Mouse (Mus musculus) cerebellum, adult 2 months (tissue): ENCODE data around the gene Dtx1. TPM values are rescaled to one million over a fixed set of nuclear protein-coding genes. Genes with fewer than 3 reads are reported as not detected.

Experiments used
- DNase-seq, 2 experiments: peaks; one replicate each; pipeline ENCODE4 v3.0.0; 2021
- H3K27ac ChIP-seq: fragments of 200-500 bp; 2 replicates; pipeline ENCODE4 v1.5.1; 2012; ENCODE audit warnings: low read length, control low read depth, inconsistent platforms; ENCODE audit not compliant: insufficient read depth
- H3K27me3 ChIP-seq: fragments of 200-500 bp; 2 replicates; pipeline ENCODE4 v1.6.1; 2012; ENCODE audit warnings: inconsistent platforms, mild to moderate bottlenecking, low read length, moderate library complexity; ENCODE audit not compliant: control insufficient read depth, insufficient read depth
- H3K4me1 ChIP-seq: fragments of 200-500 bp; 2 replicates; pipeline ENCODE4 v1.6.1; 2011; ENCODE audit warnings: low read length; ENCODE audit not compliant: control insufficient read depth, insufficient read depth
- H3K4me3 ChIP-seq: fragments of 200-500 bp; replicated peaks from 2 replicates; pipeline ENCODE3; 2011; ENCODE audit warnings: mild to moderate bottlenecking, low read depth, low read length, control low read depth; ENCODE audit not compliant: insufficient read depth
- CTCF ChIP-seq: fragments of 200-500 bp; IDR thresholded peaks from 2 replicates; pipeline ENCODE4 v1.5.1; 2011; ENCODE audit warnings: low read depth, mild to moderate bottlenecking, control low read depth, low read length, moderate library complexity, borderline replicate concordance; ENCODE audit not compliant: insufficient read depth
- POLR2A ChIP-seq: fragments of 200-500 bp; IDR thresholded peaks from 2 replicates; pipeline ENCODE4 v1.6.1; 2011; ENCODE audit warnings: low read length, control low read depth, borderline replicate concordance; ENCODE audit not compliant: insufficient read depth
- WGBS: fragments of 180-500 bp; shearing (Covaris S2); methylation state at CpG from one replicate; pipeline ENCODE4 v1.1.7; 2018; 5-methylcytosine and 5-hydroxymethylcytosine counted together
- polyA plus RNA-seq: library from polyadenylated mRNA; depleted of rRNA; stranded (reverse); fragments of >200 nt; gene quantifications from 2 replicates; pipeline ENCODE4 v1.2.3, GENCODE M21; 2012

Dtx1 gene
- polyA plus RNA-seq, 1 experiment: 123 TPM

- Histone ChIP-seq H3K4me1 (peaks cover 17% of the 10 kb centered on the region; the same call in 1 of the 2 replicates), H3K27me3 (no peaks in the 10 kb centered on the region), H3K4me3 (no peak overlapping the region), H3K27ac (no peak overlapping the region)
- DNase-seq: no peak
- TF ChIP-seq CTCF: no peak
- TF ChIP-seq POLR2A: no peak
- 78% methylated on average over 6 of the region's 6 CpGs for WGBS
Observed at GRCm38 (mm10) chr5:120686749-120687483, 24.8 kb downstream of the Dtx1 start.

GRCm38 (mm10) chr5:120685678-120686077 lies 26.0 kb downstream of the Dtx1 start:
- Histone ChIP-seq H3K27ac (no peak overlapping the region), H3K4me3 (no peak overlapping the region), H3K27me3 (no peaks in the 10 kb centered on the region), H3K4me1 (peaks cover 12% of the 10 kb centered on the region; the same call in 1 of the 2 replicates)
- 86% methylated on average over 8 of the region's 8 CpGs for WGBS
- TF ChIP-seq POLR2A: no peak
- no peak for DNase-seq

DNA sequence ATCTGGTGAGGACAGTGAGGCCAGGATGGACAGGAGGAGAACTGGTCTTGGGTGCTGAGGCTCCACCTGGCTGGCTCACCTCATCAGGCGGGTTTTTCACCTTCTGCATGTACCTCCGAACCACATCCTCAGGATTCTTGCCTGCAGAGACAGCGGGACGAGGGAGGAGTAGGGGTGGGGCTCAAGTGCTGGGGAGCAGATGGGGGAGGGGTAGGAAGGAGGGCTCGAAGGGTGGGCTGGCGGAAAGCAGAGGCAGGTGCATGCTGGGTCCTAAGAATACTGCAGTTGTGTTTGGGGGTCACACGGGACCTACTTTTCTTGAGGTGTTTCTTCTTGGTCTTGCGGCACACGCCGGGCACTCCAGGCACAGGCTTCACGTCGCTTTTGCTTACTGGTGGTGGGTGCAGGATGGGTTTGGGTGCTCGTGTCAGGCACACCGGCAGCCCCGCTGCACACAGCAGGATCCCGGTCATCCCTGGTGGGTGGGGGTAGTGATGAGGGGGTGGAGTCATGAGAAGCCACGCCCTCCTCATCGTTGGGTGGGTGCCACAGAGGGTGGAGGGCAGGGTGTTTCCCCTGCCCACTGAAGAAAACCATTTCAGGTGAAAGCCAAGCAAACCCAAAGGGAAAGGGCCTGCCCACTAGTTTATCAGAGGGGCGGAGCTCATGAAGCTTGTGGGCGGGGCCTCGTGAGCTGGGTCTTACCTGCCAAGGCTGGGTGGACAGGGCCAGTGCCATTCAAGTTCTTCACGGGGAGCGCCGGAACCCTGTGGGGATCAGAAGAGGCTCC lies 28.6 kb downstream of the Dtx1 start:
- no peaks in the 10 kb centered on the region for H3K27me3 ChIP-seq
- DNase-seq: peak in 1 of 2 experiments; percentile 8
- H3K27ac ChIP-seq: no peak overlapping the region
- peaks cover 11% of the 10 kb centered on the region; the same call in 1 of the 2 replicates for H3K4me1 ChIP-seq
- 47% methylated on average over 24 of the region's 24 CpGs for WGBS
- TF ChIP-seq CTCF (no peak), POLR2A (no peak)
- no peak overlapping the region for H3K4me3 ChIP-seq

DNA sequence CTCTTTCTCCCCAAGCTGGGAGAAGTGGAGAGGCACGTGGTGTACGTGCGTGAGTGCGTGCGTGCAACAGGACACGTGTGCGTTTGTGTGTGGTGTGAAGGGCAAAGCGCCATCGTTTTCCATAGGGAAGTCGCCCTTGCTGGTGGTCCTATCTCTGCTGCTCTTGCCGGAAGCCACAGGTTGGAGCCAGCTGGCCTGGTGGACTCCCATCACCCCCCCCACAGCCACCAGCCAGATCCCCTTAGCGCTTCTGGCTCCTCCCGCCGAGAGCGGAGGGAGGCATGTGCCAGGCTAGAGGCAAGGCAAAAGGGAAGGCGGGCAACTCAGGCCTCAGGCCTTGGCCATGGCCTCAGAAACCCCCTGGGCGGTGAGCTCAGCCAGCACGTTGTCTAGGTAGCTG lies 30.8 kb downstream of the Dtx1 start:
- H3K27ac ChIP-seq: no peak overlapping the region
- peak in 1 of 2 experiments; percentile 37 for DNase-seq
- H3K4me3 ChIP-seq: no peak overlapping the region
- WGBS: 41% methylated on average over 18 of the region's 18 CpGs
- TF ChIP-seq POLR2A: no peak
- TF ChIP-seq CTCF: no peak
- no peaks in the 10 kb centered on the region for H3K27me3 ChIP-seq
- peaks cover 11% of the 10 kb centered on the region; the same call in 1 of the 2 replicates for H3K4me1 ChIP-seq

GRCm38 (mm10) chr5:120679676-120680555 lies 31.8 kb downstream of the Dtx1 start:
- DNase-seq: peak; percentile 65 to 79
- Histone ChIP-seq H3K27ac (no peak overlapping the region), H3K4me1 (peaks cover 11% of the 10 kb centered on the region; the same call in 1 of the 2 replicates), H3K4me3 (no peak overlapping the region), H3K27me3 (no peaks in the 10 kb centered on the region)
- TF ChIP-seq CTCF (peak; percentile 76), POLR2A (no peak)
- WGBS: 24% methylated on average over 24 of the region's 24 CpGs

DNA sequence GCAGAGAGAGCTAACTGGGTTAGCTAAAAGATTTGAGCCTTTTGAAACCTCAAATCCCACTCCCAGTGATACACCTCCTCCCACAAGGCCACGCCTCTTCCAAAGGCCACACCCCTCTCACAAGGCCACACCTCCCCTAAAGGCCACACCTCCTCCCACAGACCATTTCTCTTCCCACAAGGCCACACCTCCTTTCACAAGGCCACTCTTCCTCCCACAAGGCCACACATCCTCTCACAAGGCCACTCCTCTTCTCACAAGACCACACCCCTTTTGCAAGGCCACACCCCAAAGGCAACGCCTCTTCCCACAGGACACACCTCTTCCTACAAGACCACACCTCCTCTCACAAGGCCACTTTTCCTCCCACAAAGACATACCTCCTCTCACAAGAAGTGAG lies 34.2 kb downstream of the Dtx1 start:
- H3K27me3 ChIP-seq: no peaks in the 10 kb centered on the region
- TF ChIP-seq POLR2A: no peak
- no peak for TF ChIP-seq CTCF
- H3K4me3 ChIP-seq: no peak overlapping the region
- WGBS: 35% methylated on average over 2 of the region's 2 CpGs
- H3K4me1 ChIP-seq: peaks cover 11% of the 10 kb centered on the region; the same call in 1 of the 2 replicates
- no peak overlapping the region for H3K27ac ChIP-seq
- no peak for DNase-seq
